Mouse (Mus musculus) MEL (cell line): ENCODE results near the gene Agfg2. TPM values are rescaled to one million over a fixed set of nuclear protein-coding genes. Genes with fewer than 3 reads are reported as not detected.
A peak's percentile ranks its signal among the peaks of the same experiment; 100 is the strongest.

Experiments used
- DNase-seq: peaks from one replicate; pipeline ENCODE4 v3.0.0; 2011; ENCODE audit warnings: low read depth, low spot score
- H3K27ac ChIP-seq: 2 replicates; pipeline ENCODE4 v1.5.1; 2012; ENCODE audit warnings: low read depth, mild to moderate bottlenecking, control low read depth, low read length, moderate library complexity; ENCODE audit not compliant: control insufficient read depth
- H3K27me3 ChIP-seq, 2 experiments: fragments of 150-350 bp in 1 of 2; sonication (generic) in 1 of 2; 2 replicates each; pipeline ENCODE4 v1.6.1; 2012; ENCODE audit warnings: low read length in 2 of 2, mild to moderate bottlenecking in 2 of 2, improper control_type of control experiment in 1 of 2, moderate library complexity in 1 of 2; ENCODE audit not compliant: insufficient read depth in 2 of 2, control insufficient read depth in 1 of 2
- H3K36me3 ChIP-seq, 2 experiments: 2 replicates each; pipeline ENCODE4 v1.6.1; 2012 to 2014; ENCODE audit warnings: low read length in 2 of 2, improper control_type of control experiment in 1 of 2, inconsistent platforms in 1 of 2, mild to moderate bottlenecking in 1 of 2; ENCODE audit not compliant: insufficient read depth in 2 of 2, control insufficient read depth in 1 of 2
- H3K4me1 ChIP-seq, 2 experiments: fragments of 150-350 bp in 1 of 2; sonication (generic) in 1 of 2; 2 replicates each; pipeline ENCODE4 v1.6.1; 2012; ENCODE audit warnings: low read length in 2 of 2, improper control_type of control experiment in 1 of 2, mild to moderate bottlenecking in 1 of 2; ENCODE audit not compliant: insufficient read depth in 2 of 2, control insufficient read depth in 1 of 2
- H3K4me3 ChIP-seq, 2 experiments: fragments of 150-350 bp in 1 of 2; sonication (generic) in 1 of 2; 2 replicates each; pipeline ENCODE4 v1.5.1; 2012; ENCODE audit warnings: low read depth in 2 of 2, low read length in 2 of 2, mild to moderate bottlenecking in 2 of 2, moderate library complexity in 2 of 2, control low read depth in 1 of 2, improper control_type of control experiment in 1 of 2; ENCODE audit not compliant: control insufficient read depth in 1 of 2, insufficient read depth in 1 of 2
- H3K79me2 ChIP-seq: 2 replicates; pipeline ENCODE4 v1.6.1; 2012; ENCODE audit warnings: mild to moderate bottlenecking, low read length, moderate library complexity; ENCODE audit not compliant: control insufficient read depth, poor library complexity, insufficient read depth
- H3K9ac ChIP-seq: 2 replicates; pipeline ENCODE4 v1.6.1; 2012; ENCODE audit warnings: low read depth, mild to moderate bottlenecking, control low read depth, low read length, moderate library complexity; ENCODE audit not compliant: control insufficient read depth, poor library complexity, severe bottlenecking
- H3K9me3 ChIP-seq: fragments of 150-350 bp; sonication (generic); replicated peaks from 2 replicates; pipeline ENCODE4 v1.6.1; 2012; ENCODE audit warnings: mild to moderate bottlenecking, low read length, improper control_type of control experiment, moderate library complexity; ENCODE audit not compliant: insufficient read depth
- BHLHE40 ChIP-seq: IDR thresholded peaks from 2 replicates; pipeline ENCODE4 v1.6.1; 2012; ENCODE audit warnings: low read depth, mild to moderate bottlenecking, inconsistent platforms, low read length, improper control_type of control experiment, borderline replicate concordance
- CHD1 ChIP-seq: IDR thresholded peaks from 2 replicates; pipeline ENCODE4 v1.6.1; 2012; ENCODE audit warnings: low read depth, mild to moderate bottlenecking, inconsistent platforms, low read length, improper control_type of control experiment
- CHD2 ChIP-seq: IDR thresholded peaks from 2 replicates; pipeline ENCODE4 v1.6.1; 2011; ENCODE audit warnings: low read length, improper control_type of control experiment
- E2F4 ChIP-seq: IDR thresholded peaks from 2 replicates; pipeline ENCODE4 v1.6.1; 2011; ENCODE audit warnings: low read depth, low read length, improper control_type of control experiment, borderline replicate concordance
- ELF1 ChIP-seq: IDR thresholded peaks from 2 replicates; pipeline ENCODE4 v1.6.1; 2014; ENCODE audit warnings: low read depth, mild to moderate bottlenecking, inconsistent platforms, low read length, improper control_type of control experiment, moderate library complexity
- ETS1 ChIP-seq: IDR thresholded peaks from 2 replicates; pipeline ENCODE4 v1.6.1; 2012; ENCODE audit warnings: low read depth, mild to moderate bottlenecking, inconsistent platforms, low read length, improper control_type of control experiment, moderate library complexity
- GABPA ChIP-seq: IDR thresholded peaks from 2 replicates; pipeline ENCODE4 v1.6.1; 2012; ENCODE audit warnings: low read depth, mild to moderate bottlenecking, inconsistent platforms, low read length, improper control_type of control experiment, moderate library complexity
- HCFC1 ChIP-seq: IDR thresholded peaks from 2 replicates; pipeline ENCODE4 v1.6.1; 2012; ENCODE audit warnings: low read depth, mild to moderate bottlenecking, inconsistent platforms, low read length, improper control_type of control experiment, moderate library complexity
- MAFK ChIP-seq: IDR thresholded peaks from 2 replicates; pipeline ENCODE4 v1.6.1; 2011; ENCODE audit warnings: low read depth, mild to moderate bottlenecking, low read length, improper control_type of control experiment, borderline replicate concordance
- MAX ChIP-seq: IDR thresholded peaks from 2 replicates; pipeline ENCODE4 v1.6.1; 2011; ENCODE audit warnings: low read length, improper control_type of control experiment
- MAZ ChIP-seq: IDR thresholded peaks from 2 replicates; pipeline ENCODE4 v1.6.1; 2012; ENCODE audit warnings: low read depth, mild to moderate bottlenecking, inconsistent platforms, low read length, improper control_type of control experiment
- MEF2A ChIP-seq: IDR thresholded peaks from 2 replicates; pipeline ENCODE4 v1.6.1; 2014; ENCODE audit warnings: low read depth, mild to moderate bottlenecking, inconsistent platforms, low read length, improper control_type of control experiment; ENCODE audit not compliant: poor library complexity, insufficient replicate concordance, severe bottlenecking; ENCODE audit errors: extremely low read depth
- MXI1 ChIP-seq: IDR thresholded peaks from 2 replicates; pipeline ENCODE4 v1.6.1; 2011; ENCODE audit warnings: mild to moderate bottlenecking, low read depth, low read length, improper control_type of control experiment
- NELFE ChIP-seq: IDR thresholded peaks from 2 replicates; pipeline ENCODE4 v1.6.1; 2011; ENCODE audit warnings: low read depth, low read length, improper control_type of control experiment
- NRF1 ChIP-seq: IDR thresholded peaks from 2 replicates; pipeline ENCODE4 v1.6.1; 2014; ENCODE audit warnings: low read depth, mild to moderate bottlenecking, inconsistent platforms, low read length, improper control_type of control experiment, moderate library complexity; ENCODE audit not compliant: poor library complexity, insufficient read depth, severe bottlenecking
- POLR2A ChIP-seq, 2 experiments: IDR thresholded peaks; 2 replicates each; pipeline ENCODE4 v1.6.1; 2011 to 2012; ENCODE audit warnings: low read length in 2 of 2, mild to moderate bottlenecking in 2 of 2, control low read depth in 1 of 2, improper control_type of control experiment in 1 of 2, low read depth in 1 of 2, moderate library complexity in 1 of 2; ENCODE audit not compliant: control insufficient read depth in 1 of 2, insufficient read depth in 1 of 2, poor library complexity in 1 of 2
- POLR2AphosphoS2 ChIP-seq: IDR thresholded peaks from 2 replicates; pipeline ENCODE4 v1.6.1; 2011; ENCODE audit warnings: low read length, improper control_type of control experiment
- POLR2AphosphoS5 ChIP-seq: IDR thresholded peaks from 2 replicates; pipeline ENCODE4 v1.6.1; 2012; ENCODE audit warnings: low read depth, borderline replicate concordance, mild to moderate bottlenecking, inconsistent platforms, low read length, moderate library complexity, mixed read lengths
- RAD21 ChIP-seq: IDR thresholded peaks from 2 replicates; pipeline ENCODE4 v1.6.1; 2011; ENCODE audit warnings: mild to moderate bottlenecking, low read depth, low read length, improper control_type of control experiment
- RCOR1 ChIP-seq: IDR thresholded peaks from 2 replicates; pipeline ENCODE4 v1.6.1; 2012; ENCODE audit warnings: low read depth, mild to moderate bottlenecking, inconsistent platforms, low read length, improper control_type of control experiment
- SIN3A ChIP-seq: IDR thresholded peaks from 2 replicates; pipeline ENCODE4 v1.6.1; 2012; ENCODE audit warnings: low read length, improper control_type of control experiment, inconsistent platforms
- SMC3 ChIP-seq: IDR thresholded peaks from 2 replicates; pipeline ENCODE4 v1.6.1; 2011; ENCODE audit warnings: low read depth, low read length, improper control_type of control experiment
- TAL1 ChIP-seq: IDR thresholded peaks from 2 replicates; pipeline ENCODE4 v1.6.1; 2012; ENCODE audit warnings: mild to moderate bottlenecking, inconsistent platforms, low read length, moderate library complexity, mixed read lengths
- TCF12 ChIP-seq: IDR thresholded peaks from 2 replicates; pipeline ENCODE4 v1.6.1; 2014; ENCODE audit warnings: low read depth, mild to moderate bottlenecking, inconsistent platforms, low read length, improper control_type of control experiment, moderate library complexity
- UBTF ChIP-seq: IDR thresholded peaks from 2 replicates; pipeline ENCODE4 v1.6.1; 2012; ENCODE audit warnings: low read depth, mild to moderate bottlenecking, inconsistent platforms, low read length, improper control_type of control experiment, moderate library complexity, borderline replicate concordance; ENCODE audit not compliant: insufficient read depth
- USF1 ChIP-seq: IDR thresholded peaks from 2 replicates; pipeline ENCODE4 v1.6.1; 2014; ENCODE audit warnings: low read depth, mild to moderate bottlenecking, inconsistent platforms, low read length, improper control_type of control experiment, moderate library complexity
- USF2 ChIP-seq, 2 experiments: IDR thresholded peaks; 2 replicates each; pipeline ENCODE4 v1.6.1; 2011 to 2012; ENCODE audit warnings: improper control_type of control experiment in 2 of 2, low read length in 2 of 2, borderline replicate concordance in 1 of 2, inconsistent platforms in 1 of 2, low read depth in 1 of 2, mild to moderate bottlenecking in 1 of 2; ENCODE audit not compliant: insufficient read depth in 1 of 2
- ZKSCAN1 ChIP-seq: IDR thresholded peaks from 2 replicates; pipeline ENCODE4 v1.6.1; 2012; ENCODE audit warnings: low read depth, mild to moderate bottlenecking, inconsistent platforms, low read length, improper control_type of control experiment, moderate library complexity
- ZMIZ1 ChIP-seq: IDR thresholded peaks from 2 replicates; pipeline ENCODE4 v1.6.1; 2012; ENCODE audit warnings: low read depth, mild to moderate bottlenecking, inconsistent platforms, low read length, improper control_type of control experiment, moderate library complexity
- ZNF384 ChIP-seq: IDR thresholded peaks from 2 replicates; pipeline ENCODE4 v1.6.1; 2012; ENCODE audit warnings: low read depth, mild to moderate bottlenecking, inconsistent platforms, low read length, improper control_type of control experiment
- polyA plus RNA-seq, 2 experiments: library from polyadenylated mRNA; stranded (reverse) in 1 of 2; unstranded in 1 of 2; fragments of >175 nt in 1 of 2; fragments of >200 nt in 1 of 2; gene quantifications; 2 replicates each; pipeline versions ENCODE4 v1.2.1 to v1.2.4; 2012; ENCODE audit warnings: low replicate concordance in 2 of 2, low read depth in 1 of 2; ENCODE audit not compliant: insufficient read length in 2 of 2, insufficient read depth in 1 of 2, missing spikeins in 1 of 2
- total RNA-seq: library from RNA; depleted of rRNA; stranded (reverse); fragments of 300-350 nt; gene quantifications from 2 replicates; pipeline ENCODE4 v1.2.3, GENCODE M21; 2012; rRNA removed

The Agfg2 gene
- total RNA-seq (18.7 and 30.0 TPM in 2 replicates), polyA plus RNA-seq (10 to 100 TPM in 1 of 2 experiments, not detected in 1; 38.9 TPM)

GRCm38 (mm10) chr5:137684294-137685123 is at the start of gene Agfg2:
TSS of gene Agfg2 (minus strand) at chr5:137684726.
- H3K4me1 ChIP-seq, result peaks cover 8 to 32% of the 10 kb centered on the region in 2 experiments; a peak in 3 of 4 replicates
- peaks cover 42% of the 10 kb centered on the region for H3K79me2 ChIP-seq

GRCm38 (mm10) chr5:137733638-137734288 is 49.2 kb upstream of the Agfg2 start:
- H3K27me3 ChIP-seq, result no peaks in the 10 kb centered on the region; a peak in 1 of 4 replicates
- H3K27ac ChIP-seq, result no peak overlapping the region
- H3K4me1 ChIP-seq, result no peaks in the 10 kb centered on the region
- TF ChIP-seq TAL1 (no peak), MAZ (no peak), RCOR1 (no peak), RAD21 (no peak), ZNF384 (no peak)
- TF ChIP-seq, all 39 proteins: peak for 0
- Histone ChIP-seq H3K36me3 (no peaks in the 10 kb centered on the region), H3K79me2 (no peaks in the 10 kb centered on the region), H3K4me3 (no peak overlapping the region), H3K9ac (no peak overlapping the region), H3K9me3 (no peaks in the 10 kb centered on the region)
- no peak for DNase-seq

More at GRCm38 (mm10) chr5:137684294-137685123, at the start of gene Agfg2:
- no peaks in the 10 kb centered on the region for H3K9me3 ChIP-seq
- H3K27ac ChIP-seq, result peak within 1 kb of the TSS; percentile 88
- DNase-seq, result peak; percentile 100
- peak within 1 kb of the TSS; percentile 83 for H3K9ac ChIP-seq
- no peaks in the 10 kb centered on the region for H3K27me3 ChIP-seq
- peaks cover 0 to 37% of the 10 kb centered on the region in 2 experiments; a peak in 3 of 4 replicates for H3K36me3 ChIP-seq
- TF ChIP-seq BHLHE40, result 0 out of 2 replicates have a peak, but pooled peaks have one; percentile 56
- no peak for TF ChIP-seq POLR2AphosphoS5
- TF ChIP-seq E2F4, result peak; percentile 74; the same call in 1 of the 2 replicates
- TF ChIP-seq MXI1, result peak; percentile 80; the same call in 1 of the 2 replicates
- no peak for TF ChIP-seq USF2 (IDR thresholded peaks at IDR 0.05; ENCODE audit: borderline replicate concordance in 1 of 2, insufficient read depth in 1 of 2, low read depth in 1 of 2, low read length in 2 of 2)
- peak; percentile 29; the same call in 1 of the 2 replicates for TF ChIP-seq TCF12
- peak; percentile 71 for TF ChIP-seq CHD2
- TF ChIP-seq ZMIZ1, result peak; percentile 61; the same call in 1 of the 2 replicates
- 0 out of 2 replicates have a peak, but pooled peaks have one; percentile 17 for TF ChIP-seq USF1
- no peak for TF ChIP-seq TAL1
- TF ChIP-seq SMC3, result 0 out of 2 replicates have a peak, but pooled peaks have one; percentile 4
- peak; percentile 89 for TF ChIP-seq NELFE
- TF ChIP-seq ZKSCAN1, result no peak
- peak; percentile 59 for TF ChIP-seq HCFC1
- no peak for TF ChIP-seq CHD1
- TF ChIP-seq NRF1, result peak; percentile 77
- TF ChIP-seq UBTF, result 0 out of 2 replicates have a peak, but pooled peaks have one; percentile 48
- TF ChIP-seq ETS1, result 0 out of 2 replicates have a peak, but pooled peaks have one; percentile 17
- peak; percentile 91; the same call in 1 of the 2 replicates for TF ChIP-seq MAZ
- no peak for TF ChIP-seq GABPA
- TF ChIP-seq POLR2AphosphoS2, result peak; percentile 77
- peak; percentile 90 for TF ChIP-seq MAX
- TF ChIP-seq MEF2A, result no peak
- peak; percentile 75 to 81 for TF ChIP-seq POLR2A (IDR thresholded peaks at IDR 0.05; ENCODE audit: control insufficient read depth in 1 of 2, insufficient read depth in 1 of 2, low read depth in 1 of 2, low read length in 2 of 2, poor library complexity in 1 of 2)
- TF ChIP-seq RCOR1, result no peak
- TF ChIP-seq ELF1, result peak; percentile 45; the same call in 1 of the 2 replicates
- TF ChIP-seq SIN3A, result peak; percentile 81
- no peak for TF ChIP-seq MAFK
- TF ChIP-seq, all 39 proteins: peak for 19
- peak within 1 kb of the TSS; percentile 63 to 91 for H3K4me3 ChIP-seq
